Mouse (Mus musculus) thymus, adult 2 months (tissue): ENCODE data around the gene Pim3.

ENCODE experiments used
- CTCF ChIP-seq: fragments of 200-500 bp; IDR thresholded peaks from 2 replicates; pipeline ENCODE4 v1.5.1; 2012; ENCODE audit warnings: mild to moderate bottlenecking, control low read depth, low read length, moderate library complexity, borderline replicate concordance; ENCODE audit not compliant: control insufficient read depth, poor library complexity, insufficient read depth; ENCODE audit errors: extremely low read depth
- POLR2A ChIP-seq: fragments of 200-500 bp; IDR thresholded peaks from 2 replicates; pipeline ENCODE4 v1.6.1; 2012; ENCODE audit warnings: mild to moderate bottlenecking, low read length, control low read depth, moderate library complexity; ENCODE audit not compliant: control insufficient read depth, poor library complexity, insufficient read depth; ENCODE audit errors: extremely low read depth

DNA sequence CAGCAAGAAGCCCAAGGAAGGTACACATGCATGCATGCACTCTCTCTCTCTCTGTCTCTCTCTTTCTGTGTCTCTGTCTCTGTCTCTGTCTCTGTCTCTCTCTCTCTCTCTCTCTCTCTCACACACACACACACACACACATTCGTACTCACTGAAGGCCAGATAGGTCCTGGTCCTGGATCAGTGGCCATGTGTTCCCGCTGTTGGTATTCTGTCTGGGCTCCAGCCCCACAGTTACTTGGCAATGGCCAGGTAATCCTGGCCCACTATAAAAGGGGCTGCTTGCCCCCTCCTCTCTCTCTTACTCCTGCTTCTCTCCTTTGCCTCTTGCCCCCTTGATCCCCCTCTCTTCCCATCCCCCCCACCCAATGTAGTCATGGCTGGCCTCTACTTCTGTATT, 20.8 kb upstream of the Pim3 start:
- TF ChIP-seq CTCF (no peak), POLR2A (no peak)
